Mouse (Mus musculus) hindlimb bud, embryonic 11.5 days (tissue): ENCODE measurements around the gene Cdc42ep1.

Experiments
- DNase-seq: peaks from one replicate; pipeline ENCODE4 v3.0.0-alpha.2; 2012; ENCODE audit warnings: low read depth, low spot score; ENCODE audit errors: extremely low spot score

Cdc42ep1 gene

DNA sequence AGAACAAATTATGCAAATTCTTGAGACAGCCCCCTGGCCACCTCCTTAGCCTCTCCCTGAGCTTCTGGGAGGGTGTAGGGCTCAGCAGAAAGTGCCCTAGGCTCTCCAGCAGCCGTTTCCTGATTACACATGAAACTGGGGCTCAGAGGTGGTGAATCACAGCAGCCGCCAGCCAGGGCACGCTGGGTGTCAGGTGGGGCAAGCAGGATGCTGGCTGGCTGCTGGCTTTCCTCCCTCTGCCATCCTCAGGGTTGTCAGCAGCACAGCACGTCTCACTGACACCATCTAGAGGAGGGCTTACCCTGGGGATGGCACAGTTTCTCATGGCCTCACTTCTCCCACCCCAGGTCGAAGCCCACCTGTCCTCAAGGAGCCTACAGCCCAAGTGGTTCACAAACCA is 14.1 kb upstream of the Cdc42ep1 start:
- no peak for DNase-seq

- no peak for DNase-seq
These were observed 12.8 kb upstream of the Cdc42ep1 start for GRCm38 (mm10) chr15:78829636-78830035.

GRCm38 (mm10) chr15:78830742-78831719 is 11.4 kb upstream of the Cdc42ep1 start:
- no peak for DNase-seq

GRCm38 (mm10) chr15:78831720-78832657 is 10.4 kb upstream of the Cdc42ep1 start:
- DNase-seq = no peak

DNA sequence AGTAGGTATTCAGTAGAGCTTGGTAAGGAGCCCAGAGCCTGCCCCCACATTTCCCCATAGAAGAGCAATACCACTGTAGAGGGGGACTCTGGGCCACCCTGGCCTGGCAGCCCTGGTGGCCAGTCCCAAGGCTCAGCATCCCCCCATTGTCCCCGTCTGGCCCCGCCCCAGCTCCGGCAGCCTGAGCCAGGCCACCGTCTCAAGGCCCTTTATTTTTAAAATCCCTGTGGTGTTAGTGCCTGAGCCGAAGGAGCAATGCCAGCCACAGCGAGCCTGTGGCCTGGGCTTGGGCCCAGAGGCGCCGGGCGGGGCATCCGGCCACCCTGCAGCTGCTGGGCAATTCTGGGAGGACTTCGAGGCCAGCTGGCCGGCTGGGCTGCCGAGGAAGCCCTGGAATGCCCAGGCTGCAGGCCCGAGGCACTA is 9.7 kb upstream of the Cdc42ep1 start:
- no peak for DNase-seq

GRCm38 (mm10) chr15:78833582-78833981 is 8.8 kb upstream of the Cdc42ep1 start:
- DNase-seq = no peak

DNA sequence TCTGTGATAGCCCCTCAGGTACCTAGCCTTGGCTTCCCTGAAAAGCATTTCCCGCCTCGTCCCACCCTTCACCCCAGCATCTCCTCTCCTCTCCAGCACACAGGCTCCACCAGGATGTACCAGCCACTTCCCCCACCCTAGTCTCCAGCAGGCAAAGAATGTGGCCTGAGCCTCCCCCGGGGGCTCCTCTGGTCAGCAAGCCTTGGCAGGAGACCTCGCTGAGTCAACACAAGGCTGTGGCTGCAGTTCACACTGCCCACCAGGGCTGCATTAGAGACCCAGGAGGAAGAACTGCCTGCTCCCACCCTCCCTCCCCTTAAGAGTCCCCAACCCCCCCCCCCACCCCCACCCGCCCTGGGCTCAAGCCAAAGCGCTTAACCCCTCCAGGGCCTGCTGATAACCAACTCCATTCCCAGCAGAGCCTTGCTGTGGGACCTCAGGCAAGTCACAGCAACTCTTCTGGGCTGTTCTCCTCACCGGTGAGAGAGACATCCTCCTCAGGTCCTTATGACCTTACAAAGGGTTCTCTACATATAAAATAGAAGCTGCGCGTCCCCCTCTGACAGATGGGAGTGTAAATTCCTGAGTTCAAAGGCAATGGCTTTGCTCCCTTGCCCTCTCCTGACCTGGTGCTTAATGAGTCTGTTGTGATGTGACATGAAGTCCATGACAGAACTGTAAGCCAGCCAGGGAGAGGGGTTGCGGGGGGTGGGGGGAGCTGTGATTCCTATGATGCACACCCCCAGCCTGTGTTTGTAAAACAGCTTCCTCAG is 8.0 kb upstream of the Cdc42ep1 start:
- no peak for DNase-seq

GRCm38 (mm10) chr15:78835200-78836085 is 7.0 kb upstream of the Cdc42ep1 start:
- no peak for DNase-seq

- no peak for DNase-seq
These were observed 6.3 kb upstream of the Cdc42ep1 start for GRCm38 (mm10) chr15:78836086-78836621.

GRCm38 (mm10) chr15:78839744-78840143 is 2.7 kb upstream of the Cdc42ep1 start:
- DNase-seq = no peak

DNA sequence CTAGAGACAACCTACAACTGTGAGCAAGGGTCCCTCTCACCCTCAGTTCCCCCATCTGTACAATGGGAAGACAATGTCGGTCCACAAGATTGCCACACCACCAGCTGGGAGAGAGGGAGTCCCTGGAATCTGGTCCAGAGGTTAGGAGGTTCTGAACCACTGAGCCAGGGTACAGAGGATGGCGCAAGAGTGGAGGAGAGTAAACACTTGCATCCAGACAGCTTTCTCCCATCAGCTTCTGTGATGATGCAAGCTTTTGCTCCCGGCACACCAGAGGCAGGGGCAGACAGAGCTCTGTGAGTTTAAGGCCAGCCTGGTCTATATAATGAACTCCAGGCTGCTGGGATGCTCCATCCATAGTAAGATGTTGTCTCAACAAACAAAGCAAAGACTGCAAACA is 2.2 kb upstream of the Cdc42ep1 start:
- DNase-seq = no peak

- no peak for DNase-seq
These were observed 1.7 kb upstream of the Cdc42ep1 start for GRCm38 (mm10) chr15:78840751-78841150.

DNA sequence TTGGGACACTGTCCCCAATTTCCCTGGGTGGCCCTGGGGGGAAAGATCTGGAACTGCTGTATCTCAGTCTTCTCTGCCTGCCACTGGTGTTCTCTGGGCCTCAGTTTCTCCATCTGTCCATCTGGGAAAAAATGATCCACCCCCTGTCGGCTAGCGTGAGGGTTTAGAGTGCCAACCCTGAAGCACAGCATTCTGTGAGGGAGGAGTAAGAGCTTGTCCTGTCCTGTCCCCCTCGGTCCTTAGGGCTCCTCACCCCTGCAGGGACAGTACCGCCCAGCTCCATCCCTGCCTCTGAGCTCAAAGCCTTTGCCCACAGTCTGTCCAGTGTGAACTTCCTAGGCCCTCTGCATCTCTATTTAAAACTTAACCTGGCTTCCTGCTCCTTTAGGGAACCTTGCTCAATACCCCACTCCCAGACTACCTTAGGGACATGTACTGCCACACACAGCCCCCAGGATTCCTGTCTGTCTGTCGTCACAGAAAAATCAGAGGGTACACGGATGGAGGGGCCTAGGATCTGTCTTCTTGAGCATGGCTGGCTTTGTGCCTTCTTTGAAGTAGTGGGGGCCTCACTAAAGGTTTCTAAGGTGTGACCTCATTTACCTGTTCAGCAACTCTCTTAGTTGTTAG is 1.1 kb upstream of the Cdc42ep1 start:
- DNase-seq = no peak

DNA sequence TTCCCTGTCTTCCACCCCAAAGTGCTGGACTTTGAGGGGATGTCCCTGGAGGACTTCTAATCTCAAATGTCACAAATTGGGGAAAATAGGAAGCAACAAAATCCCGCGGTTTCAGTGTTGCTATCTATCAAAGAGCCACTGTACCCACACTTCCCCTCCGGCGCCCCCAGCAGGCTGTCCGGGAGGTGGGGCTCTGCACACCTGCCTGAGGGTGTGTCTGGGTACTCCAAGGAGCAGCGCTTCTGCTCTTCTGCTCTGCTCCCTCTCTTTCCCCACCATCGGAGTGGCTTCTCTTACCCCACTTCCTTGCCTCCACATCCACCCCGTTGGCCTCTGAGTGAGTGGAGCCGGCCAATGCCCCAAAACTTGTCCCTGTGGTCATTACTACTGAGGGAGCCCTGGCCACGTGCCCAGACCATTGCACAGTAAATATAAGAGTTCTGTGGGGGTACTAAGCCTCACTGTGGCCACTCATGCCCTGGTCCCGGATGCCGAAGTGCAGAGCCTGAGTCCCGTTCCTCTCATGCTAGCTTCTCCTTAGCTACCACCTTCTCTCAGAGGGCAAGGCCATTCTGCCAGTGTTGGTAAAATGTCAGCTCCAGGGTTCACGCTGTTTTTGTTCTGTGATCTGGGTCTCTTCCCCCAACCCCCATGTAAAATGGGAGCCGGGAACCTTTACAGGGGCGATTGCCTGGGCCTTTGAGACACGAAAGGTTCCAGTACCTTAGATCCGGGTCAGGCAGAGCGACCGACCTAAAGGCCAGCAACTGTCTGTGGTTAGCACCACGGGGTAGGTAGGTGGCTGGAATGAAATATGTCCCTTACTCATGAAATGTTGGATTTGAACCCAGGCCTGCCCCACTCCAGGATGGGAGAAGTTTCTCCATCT is 1.4 kb downstream of the Cdc42ep1 start:
- DNase-seq = no peak

DNA sequence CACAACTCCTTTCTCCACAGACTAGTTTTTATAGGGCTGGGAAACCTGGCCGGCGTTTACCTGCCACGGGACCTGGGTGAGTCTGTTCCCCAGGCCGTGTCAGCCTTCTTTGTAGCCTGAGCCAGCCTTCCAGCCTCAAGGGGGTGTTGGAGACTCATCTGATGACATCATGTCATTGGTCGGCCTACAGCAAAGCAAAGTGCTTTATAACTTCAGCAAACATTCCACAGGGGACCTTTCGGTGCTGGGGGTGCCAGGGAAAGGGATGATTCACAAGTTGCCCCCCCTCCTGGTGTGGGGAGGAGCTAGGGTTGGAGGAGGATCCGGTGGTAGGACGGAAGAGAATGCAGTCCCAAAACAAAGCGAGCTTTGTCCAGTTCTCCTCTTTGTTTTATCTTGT is 2.4 kb downstream of the Cdc42ep1 start:
- no peak for DNase-seq

- no peak for DNase-seq
These were observed 2.9 kb downstream of the Cdc42ep1 start for GRCm38 (mm10) chr15:78845321-78845720.

- DNase-seq = no peak
These were observed 3.4 kb downstream of the Cdc42ep1 start for GRCm38 (mm10) chr15:78845867-78846266.

DNA sequence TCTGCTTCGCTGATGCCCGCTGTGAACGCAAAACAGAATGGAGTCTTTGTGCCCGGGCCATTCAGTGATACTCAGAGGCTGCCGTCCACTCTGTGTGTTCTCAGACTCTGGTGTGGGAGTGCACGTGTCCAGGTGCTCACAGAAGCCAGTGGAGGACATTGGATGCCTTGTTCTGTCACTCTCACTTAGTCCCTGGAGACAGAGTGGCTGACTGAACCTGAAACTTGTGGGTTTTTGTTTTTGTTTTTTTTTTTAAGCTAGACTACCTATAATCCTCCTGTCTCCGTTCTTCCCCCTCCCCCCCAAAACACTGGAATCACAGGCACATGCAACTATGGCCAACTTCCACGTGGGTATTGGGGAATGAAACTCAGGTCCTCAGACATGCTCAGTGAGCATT is 3.9 kb downstream of the Cdc42ep1 start:
- no peak for DNase-seq
